Mouse (Mus musculus) MEL (cell line): ENCODE results near the gene Nipal4. TPM values are rescaled to one million over a fixed set of nuclear protein-coding genes. Genes with fewer than 3 reads are reported as not detected.

Experiments used
- DNase-seq: peaks from one replicate; pipeline ENCODE4 v3.0.0; 2011; ENCODE audit warnings: low read depth, low spot score
- H3K27ac ChIP-seq: 2 replicates; pipeline ENCODE4 v1.5.1; 2012; ENCODE audit warnings: low read depth, mild to moderate bottlenecking, control low read depth, low read length, moderate library complexity; ENCODE audit not compliant: control insufficient read depth
- H3K27me3 ChIP-seq, 2 experiments: fragments of 150-350 bp in 1 of 2; sonication (generic) in 1 of 2; 2 replicates each; pipeline ENCODE4 v1.6.1; 2012; ENCODE audit warnings: low read length in 2 of 2, mild to moderate bottlenecking in 2 of 2, improper control_type of control experiment in 1 of 2, moderate library complexity in 1 of 2; ENCODE audit not compliant: insufficient read depth in 2 of 2, control insufficient read depth in 1 of 2
- H3K36me3 ChIP-seq, 2 experiments: 2 replicates each; pipeline ENCODE4 v1.6.1; 2012 to 2014; ENCODE audit warnings: low read length in 2 of 2, improper control_type of control experiment in 1 of 2, inconsistent platforms in 1 of 2, mild to moderate bottlenecking in 1 of 2; ENCODE audit not compliant: insufficient read depth in 2 of 2, control insufficient read depth in 1 of 2
- H3K4me1 ChIP-seq, 2 experiments: fragments of 150-350 bp in 1 of 2; sonication (generic) in 1 of 2; 2 replicates each; pipeline ENCODE4 v1.6.1; 2012; ENCODE audit warnings: low read length in 2 of 2, improper control_type of control experiment in 1 of 2, mild to moderate bottlenecking in 1 of 2; ENCODE audit not compliant: insufficient read depth in 2 of 2, control insufficient read depth in 1 of 2
- H3K4me3 ChIP-seq, 2 experiments: fragments of 150-350 bp in 1 of 2; sonication (generic) in 1 of 2; 2 replicates each; pipeline ENCODE4 v1.5.1; 2012; ENCODE audit warnings: low read depth in 2 of 2, low read length in 2 of 2, mild to moderate bottlenecking in 2 of 2, moderate library complexity in 2 of 2, control low read depth in 1 of 2, improper control_type of control experiment in 1 of 2; ENCODE audit not compliant: control insufficient read depth in 1 of 2, insufficient read depth in 1 of 2
- H3K79me2 ChIP-seq: 2 replicates; pipeline ENCODE4 v1.6.1; 2012; ENCODE audit warnings: mild to moderate bottlenecking, low read length, moderate library complexity; ENCODE audit not compliant: control insufficient read depth, poor library complexity, insufficient read depth
- H3K9ac ChIP-seq: 2 replicates; pipeline ENCODE4 v1.6.1; 2012; ENCODE audit warnings: low read depth, mild to moderate bottlenecking, control low read depth, low read length, moderate library complexity; ENCODE audit not compliant: control insufficient read depth, poor library complexity, severe bottlenecking
- H3K9me3 ChIP-seq: fragments of 150-350 bp; sonication (generic); replicated peaks from 2 replicates; pipeline ENCODE4 v1.6.1; 2012; ENCODE audit warnings: mild to moderate bottlenecking, low read length, improper control_type of control experiment, moderate library complexity; ENCODE audit not compliant: insufficient read depth
- BHLHE40 ChIP-seq: IDR thresholded peaks from 2 replicates; pipeline ENCODE4 v1.6.1; 2012; ENCODE audit warnings: low read depth, mild to moderate bottlenecking, inconsistent platforms, low read length, improper control_type of control experiment, borderline replicate concordance
- ELF1 ChIP-seq: IDR thresholded peaks from 2 replicates; pipeline ENCODE4 v1.6.1; 2014; ENCODE audit warnings: low read depth, mild to moderate bottlenecking, inconsistent platforms, low read length, improper control_type of control experiment, moderate library complexity
- ETS1 ChIP-seq: IDR thresholded peaks from 2 replicates; pipeline ENCODE4 v1.6.1; 2012; ENCODE audit warnings: low read depth, mild to moderate bottlenecking, inconsistent platforms, low read length, improper control_type of control experiment, moderate library complexity
- HCFC1 ChIP-seq: IDR thresholded peaks from 2 replicates; pipeline ENCODE4 v1.6.1; 2012; ENCODE audit warnings: low read depth, mild to moderate bottlenecking, inconsistent platforms, low read length, improper control_type of control experiment, moderate library complexity
- MAFK ChIP-seq: IDR thresholded peaks from 2 replicates; pipeline ENCODE4 v1.6.1; 2011; ENCODE audit warnings: low read depth, mild to moderate bottlenecking, low read length, improper control_type of control experiment, borderline replicate concordance
- MAZ ChIP-seq: IDR thresholded peaks from 2 replicates; pipeline ENCODE4 v1.6.1; 2012; ENCODE audit warnings: low read depth, mild to moderate bottlenecking, inconsistent platforms, low read length, improper control_type of control experiment
- MEF2A ChIP-seq: IDR thresholded peaks from 2 replicates; pipeline ENCODE4 v1.6.1; 2014; ENCODE audit warnings: low read depth, mild to moderate bottlenecking, inconsistent platforms, low read length, improper control_type of control experiment; ENCODE audit not compliant: poor library complexity, insufficient replicate concordance, severe bottlenecking; ENCODE audit errors: extremely low read depth
- MXI1 ChIP-seq: IDR thresholded peaks from 2 replicates; pipeline ENCODE4 v1.6.1; 2011; ENCODE audit warnings: mild to moderate bottlenecking, low read depth, low read length, improper control_type of control experiment
- MYB ChIP-seq: IDR thresholded peaks from 2 replicates; pipeline ENCODE4 v1.6.1; 2011; ENCODE audit warnings: mild to moderate bottlenecking, low read depth, low read length, improper control_type of control experiment
- NELFE ChIP-seq: IDR thresholded peaks from 2 replicates; pipeline ENCODE4 v1.6.1; 2011; ENCODE audit warnings: low read depth, low read length, improper control_type of control experiment
- POLR2AphosphoS2 ChIP-seq: IDR thresholded peaks from 2 replicates; pipeline ENCODE4 v1.6.1; 2011; ENCODE audit warnings: low read length, improper control_type of control experiment
- RAD21 ChIP-seq: IDR thresholded peaks from 2 replicates; pipeline ENCODE4 v1.6.1; 2011; ENCODE audit warnings: mild to moderate bottlenecking, low read depth, low read length, improper control_type of control experiment
- RCOR1 ChIP-seq: IDR thresholded peaks from 2 replicates; pipeline ENCODE4 v1.6.1; 2012; ENCODE audit warnings: low read depth, mild to moderate bottlenecking, inconsistent platforms, low read length, improper control_type of control experiment
- SMC3 ChIP-seq: IDR thresholded peaks from 2 replicates; pipeline ENCODE4 v1.6.1; 2011; ENCODE audit warnings: low read depth, low read length, improper control_type of control experiment
- TCF12 ChIP-seq: IDR thresholded peaks from 2 replicates; pipeline ENCODE4 v1.6.1; 2014; ENCODE audit warnings: low read depth, mild to moderate bottlenecking, inconsistent platforms, low read length, improper control_type of control experiment, moderate library complexity
- UBTF ChIP-seq: IDR thresholded peaks from 2 replicates; pipeline ENCODE4 v1.6.1; 2012; ENCODE audit warnings: low read depth, mild to moderate bottlenecking, inconsistent platforms, low read length, improper control_type of control experiment, moderate library complexity, borderline replicate concordance; ENCODE audit not compliant: insufficient read depth
- ZC3H11A ChIP-seq: IDR thresholded peaks from 2 replicates; pipeline ENCODE4 v1.6.1; 2012; ENCODE audit warnings: low read depth, mild to moderate bottlenecking, inconsistent platforms, low read length, improper control_type of control experiment
- ZMIZ1 ChIP-seq: IDR thresholded peaks from 2 replicates; pipeline ENCODE4 v1.6.1; 2012; ENCODE audit warnings: low read depth, mild to moderate bottlenecking, inconsistent platforms, low read length, improper control_type of control experiment, moderate library complexity
- ZNF384 ChIP-seq: IDR thresholded peaks from 2 replicates; pipeline ENCODE4 v1.6.1; 2012; ENCODE audit warnings: low read depth, mild to moderate bottlenecking, inconsistent platforms, low read length, improper control_type of control experiment
- polyA plus RNA-seq, 2 experiments: library from polyadenylated mRNA; stranded (reverse) in 1 of 2; unstranded in 1 of 2; fragments of >175 nt in 1 of 2; fragments of >200 nt in 1 of 2; gene quantifications; 2 replicates each; pipeline versions ENCODE4 v1.2.1 to v1.2.4; 2012; ENCODE audit warnings: low replicate concordance in 2 of 2, low read depth in 1 of 2; ENCODE audit not compliant: insufficient read length in 2 of 2, insufficient read depth in 1 of 2, missing spikeins in 1 of 2
- total RNA-seq: library from RNA; depleted of rRNA; stranded (reverse); fragments of 300-350 nt; gene quantifications from 2 replicates; pipeline ENCODE4 v1.2.3, GENCODE M21; 2012

Nipal4 gene
- total and polyA plus RNA-seq, 3 experiments: not detected

DNA sequence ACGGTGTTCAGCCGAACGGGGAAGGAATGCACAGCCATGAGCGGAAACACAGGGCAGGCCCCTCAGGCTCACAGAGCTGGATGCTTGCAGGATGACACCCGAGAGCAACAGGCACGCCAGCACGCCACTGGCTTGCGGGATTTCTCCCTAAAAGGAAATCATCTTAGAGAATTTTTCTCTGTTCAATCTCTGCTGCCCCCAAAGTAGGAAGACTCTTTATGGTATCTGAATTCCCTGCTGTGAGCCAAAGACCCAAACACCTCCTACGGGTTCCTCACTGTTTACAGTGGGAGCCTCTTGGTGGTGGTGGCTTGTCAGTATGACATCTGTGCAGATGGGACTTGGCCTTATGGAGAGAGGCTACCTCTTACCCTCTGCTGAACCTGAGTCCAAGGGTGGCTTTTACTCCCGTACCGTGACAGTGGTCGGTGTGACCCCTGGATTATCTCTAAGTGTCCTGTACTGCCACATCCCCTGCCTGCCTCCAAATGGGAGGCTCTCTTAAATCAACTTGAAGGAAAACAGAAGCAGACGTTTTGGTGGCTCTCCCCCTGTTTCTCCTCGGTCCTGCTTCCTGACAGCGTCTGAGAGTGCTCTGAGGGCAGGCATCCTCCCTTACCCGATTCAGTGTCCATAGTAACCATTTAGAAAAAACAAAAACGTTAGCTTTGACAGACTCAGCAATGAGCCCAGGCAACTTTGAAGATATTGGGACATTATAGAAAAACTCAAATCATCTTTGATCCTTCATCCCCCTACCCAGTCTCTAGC lies 39.5 kb upstream of the Nipal4 start:
- Histone ChIP-seq H3K36me3 (no peaks in the 10 kb centered on the region), H3K9me3 (no peaks in the 10 kb centered on the region), H3K4me1 (no peaks in the 10 kb centered on the region), H3K27ac (no peak overlapping the region), H3K27me3 (no peaks in the 10 kb centered on the region), H3K4me3 (no peak overlapping the region), H3K9ac (no peak overlapping the region), H3K79me2 (no peaks in the 10 kb centered on the region)
- no peak for DNase-seq
- TF ChIP-seq ZNF384 (no peak), UBTF (no peak), RCOR1 (no peak), HCFC1 (no peak)
- TF ChIP-seq, all 39 proteins: peak for 0

DNA sequence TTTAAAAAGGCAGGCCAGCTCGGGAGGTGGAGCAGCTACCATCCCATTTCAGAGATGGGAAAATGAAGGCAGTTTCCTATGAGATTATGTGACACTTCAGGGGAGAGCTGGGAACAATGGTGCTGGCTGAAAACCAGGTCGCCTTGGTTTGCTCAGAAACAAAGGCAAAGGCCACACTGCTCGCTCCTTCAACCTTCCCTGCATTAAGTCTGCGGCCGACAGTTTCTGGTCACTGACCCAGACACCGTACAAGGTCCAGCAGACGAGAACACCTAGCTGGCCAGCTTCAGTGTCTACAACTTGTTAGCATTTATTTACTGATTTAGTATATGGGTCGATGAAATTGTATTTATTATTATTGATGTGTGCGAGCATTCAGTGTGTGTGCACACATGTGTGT lies 38.5 kb upstream of the Nipal4 start:
- Histone ChIP-seq H3K27ac (no peak overlapping the region), H3K36me3 (no peaks in the 10 kb centered on the region), H3K27me3 (no peaks in the 10 kb centered on the region), H3K9me3 (no peaks in the 10 kb centered on the region), H3K79me2 (no peaks in the 10 kb centered on the region), H3K4me1 (no peaks in the 10 kb centered on the region), H3K4me3 (no peak overlapping the region), H3K9ac (no peak overlapping the region)
- no peak for DNase-seq
- TF ChIP-seq RCOR1 (no peak), NELFE (no peak), MEF2A (no peak), ZNF384 (no peak), ZC3H11A (no peak)

GRCm38 (mm10) chr11:46202547-46202887 lies 36.2 kb upstream of the Nipal4 start:
- no peak for TF ChIP-seq ETS1
- no peak for TF ChIP-seq ZMIZ1
- no peak for TF ChIP-seq MYB
- no peak for TF ChIP-seq SMC3
- no peak for TF ChIP-seq TCF12
- TF ChIP-seq BHLHE40: no peak
- no peak for TF ChIP-seq ELF1
- TF ChIP-seq POLR2AphosphoS2: no peak
- TF ChIP-seq ZC3H11A: no peak
- no peak for TF ChIP-seq MAZ
- no peak for TF ChIP-seq MAFK
- TF ChIP-seq RAD21: no peak
- no peak for TF ChIP-seq MXI1
- TF ChIP-seq, all 39 proteins: peak for 0
- no peak overlapping the region for H3K4me3 ChIP-seq
- no peaks in the 10 kb centered on the region for H3K79me2 ChIP-seq
- H3K27me3 ChIP-seq: no peaks in the 10 kb centered on the region
- H3K9ac ChIP-seq: no peak overlapping the region
- H3K4me1 ChIP-seq: no peaks in the 10 kb centered on the region
- H3K36me3 ChIP-seq: no peaks in the 10 kb centered on the region; a peak in 1 of 4 replicates
- no peaks in the 10 kb centered on the region for H3K9me3 ChIP-seq
- H3K27ac ChIP-seq: no peak overlapping the region
- DNase-seq: no peak
